Mouse (Mus musculus) heart, postnatal 0 days (tissue): ENCODE measurements around the gene Gab2.

ENCODE experiments used
- CTCF ChIP-seq: IDR thresholded peaks from 2 replicates; pipeline ENCODE4 v1.5.1; 2016; ENCODE audit warnings: antibody characterized with exemption, control low read depth, low read depth
- EP300 ChIP-seq: IDR thresholded peaks from 2 replicates; pipeline ENCODE4 v1.6.1; 2016; ENCODE audit warnings: antibody characterized with exemption, low read depth

GRCm38 (mm10) chr7:97210064-97210685 lies 128.8 kb downstream of the Gab2 start:
- TF ChIP-seq EP300, result no peak
- TF ChIP-seq CTCF, result no peak
